Mouse (Mus musculus) midbrain, embryonic 10.5 days (tissue): ENCODE measurements around the gene Faf1. TPM values are rescaled to one million over a fixed set of nuclear protein-coding genes. Genes with fewer than 3 reads are reported as not detected.

ENCODE experiments used
- DNase-seq: peaks from one replicate; pipeline ENCODE4 v3.0.0-alpha.2; 2017; ENCODE audit warnings: low spot score
- H3K27ac ChIP-seq: fragments of 300-500 bp; sonication (generic); replicated peaks from 2 replicates; pipeline ENCODE4 v1.5.1; 2016; ENCODE audit warnings: mild to moderate bottlenecking
- H3K27me3 ChIP-seq: fragments of 300-500 bp; sonication (generic); 2 replicates; pipeline ENCODE4 v1.6.1; 2016; ENCODE audit warnings: low read depth, mild to moderate bottlenecking; ENCODE audit not compliant: poor library complexity, severe bottlenecking
- H3K36me3 ChIP-seq: fragments of 300-500 bp; sonication (generic); 2 replicates; pipeline ENCODE4 v1.6.1; 2016; ENCODE audit warnings: mild to moderate bottlenecking, moderate library complexity
- H3K4me1 ChIP-seq: fragments of 300-500 bp; sonication (generic); 2 replicates; pipeline ENCODE4 v1.6.1; 2016
- H3K4me3 ChIP-seq: fragments of 300-500 bp; sonication (generic); 2 replicates; pipeline ENCODE4 v1.5.1; 2016; ENCODE audit warnings: mild to moderate bottlenecking, moderate library complexity
- H3K9me3 ChIP-seq: fragments of 300-500 bp; sonication (generic); replicated peaks from 2 replicates; pipeline ENCODE4 v1.6.1; 2016; ENCODE audit warnings: mild to moderate bottlenecking
- WGBS: fragments of 180-500 bp; shearing (Covaris S2); methylation state at CpG from one replicate; pipeline ENCODE4 v1.1.7; 2016; 5-methylcytosine and 5-hydroxymethylcytosine counted together
- polyA plus RNA-seq: library from polyadenylated mRNA; unstranded; fragments of >200 nt; fragmentation: Nextera tagmentation; extraction: Ambion mirVana; gene quantifications from 2 replicates; pipeline ENCODE4 v1.2.1, GENCODE M21; 2016

The Faf1 gene
- 28.7 and 30.5 TPM in 2 replicates for polyA plus RNA-seq

DNA sequence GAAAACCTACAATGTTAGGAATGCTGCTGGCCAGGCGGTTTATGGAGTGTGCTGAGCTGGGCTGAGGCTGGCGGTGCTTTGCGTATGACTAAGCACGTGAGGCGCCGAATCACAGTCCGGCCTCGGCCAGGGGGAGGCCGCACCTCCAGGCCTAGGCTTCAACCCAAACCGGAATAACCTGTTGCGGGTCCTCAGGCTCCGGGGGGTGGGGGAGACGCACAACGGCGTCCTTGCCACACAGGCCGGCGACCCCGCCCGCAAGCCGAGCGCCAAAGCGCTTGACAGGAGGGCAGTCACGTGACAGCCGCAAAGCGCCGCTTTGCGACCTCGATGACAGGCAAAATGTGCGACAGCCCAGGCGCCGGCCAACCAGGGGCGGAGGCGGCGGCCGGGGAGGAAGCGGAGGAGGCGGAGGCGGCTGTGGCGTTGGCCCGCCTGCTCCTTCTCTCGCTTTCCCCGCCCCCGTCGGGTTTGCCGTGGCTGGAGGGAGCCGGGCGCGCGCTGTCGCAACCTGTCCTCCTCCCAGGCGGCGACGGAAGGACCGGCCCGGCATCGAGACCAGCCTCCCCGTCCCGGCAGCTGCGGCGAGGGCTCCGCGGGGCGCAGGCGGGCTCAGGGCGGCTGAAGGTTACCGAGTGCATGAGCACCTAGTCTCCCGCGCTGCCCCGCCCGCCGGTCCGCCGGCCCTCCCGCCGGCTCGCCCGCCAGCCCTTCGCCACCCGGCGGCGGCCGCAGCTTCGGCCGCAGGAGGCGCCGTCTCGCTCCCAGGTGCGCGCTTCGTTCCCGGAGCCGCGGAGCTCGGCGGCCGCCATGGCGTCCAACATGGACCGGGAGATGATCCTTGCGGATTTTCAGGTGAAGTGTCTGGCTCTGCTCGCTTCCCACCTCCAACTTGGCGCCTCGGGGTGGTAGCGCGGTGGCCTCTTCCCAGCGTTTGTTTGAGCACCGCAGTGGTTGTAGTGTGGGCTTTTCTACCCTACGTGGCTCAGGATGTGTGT is at the start of gene Faf1:
Gene Faf1, plus strand, starts transcription at position 371 of the 998 bp plus-strand sequence.
- H3K4me3 ChIP-seq = peak within 1 kb of the TSS; percentile 91
- H3K4me1 ChIP-seq = peaks cover 19% of the 10 kb centered on the region
- no peaks in the 10 kb centered on the region for H3K27me3 ChIP-seq
- H3K27ac ChIP-seq = peak within 1 kb of the TSS; percentile 94
- peak; percentile 98 for DNase-seq
- no peaks in the 10 kb centered on the region for H3K9me3 ChIP-seq
- no peaks in the 10 kb centered on the region for H3K36me3 ChIP-seq
- under 1% methylated on average over 106 of the region's 107 CpGs for WGBS

GRCm38 (mm10) chr4:109630215-109630614 is 46.2 kb upstream of the Faf1 start:
- no peaks in the 10 kb centered on the region for H3K36me3 ChIP-seq
- no peaks in the 10 kb centered on the region for H3K4me1 ChIP-seq
- no peak overlapping the region for H3K27ac ChIP-seq
- no peak overlapping the region for H3K4me3 ChIP-seq
- 79% methylated on average over 2 of the region's 2 CpGs for WGBS
- no peaks in the 10 kb centered on the region for H3K27me3 ChIP-seq
- no peaks in the 10 kb centered on the region for H3K9me3 ChIP-seq
- no peak for DNase-seq

- no peak for DNase-seq
- no peak overlapping the region for H3K4me3 ChIP-seq
- no peaks in the 10 kb centered on the region for H3K27me3 ChIP-seq
- H3K27ac ChIP-seq = no peak overlapping the region
- H3K36me3 ChIP-seq = no peaks in the 10 kb centered on the region
- WGBS = 87% methylated on average over 4 of the region's 4 CpGs
- no peaks in the 10 kb centered on the region for H3K4me1 ChIP-seq
- no peaks in the 10 kb centered on the region for H3K9me3 ChIP-seq
Measured at GRCm38 (mm10) chr4:109631029-109631428, 45.4 kb upstream of the Faf1 start.

- no peak overlapping the region for H3K27ac ChIP-seq
- no peak overlapping the region for H3K4me3 ChIP-seq
- DNase-seq = no peak
- H3K4me1 ChIP-seq = no peaks in the 10 kb centered on the region
- no peaks in the 10 kb centered on the region for H3K36me3 ChIP-seq
- H3K27me3 ChIP-seq = no peaks in the 10 kb centered on the region
- no peaks in the 10 kb centered on the region for H3K9me3 ChIP-seq
- WGBS = 91% methylated on average over 2 of the region's 2 CpGs
Measured at GRCm38 (mm10) chr4:109634971-109635370, 41.4 kb upstream of the Faf1 start.

GRCm38 (mm10) chr4:109639356-109639755 is 37.0 kb upstream of the Faf1 start:
- H3K27ac ChIP-seq = no peak overlapping the region
- no peaks in the 10 kb centered on the region for H3K4me1 ChIP-seq
- H3K36me3 ChIP-seq = no peaks in the 10 kb centered on the region
- no peak for DNase-seq
- H3K4me3 ChIP-seq = no peak overlapping the region
- 91% methylated on average over 9 of the region's 9 CpGs for WGBS
- no peaks in the 10 kb centered on the region for H3K27me3 ChIP-seq
- no peaks in the 10 kb centered on the region for H3K9me3 ChIP-seq

DNA sequence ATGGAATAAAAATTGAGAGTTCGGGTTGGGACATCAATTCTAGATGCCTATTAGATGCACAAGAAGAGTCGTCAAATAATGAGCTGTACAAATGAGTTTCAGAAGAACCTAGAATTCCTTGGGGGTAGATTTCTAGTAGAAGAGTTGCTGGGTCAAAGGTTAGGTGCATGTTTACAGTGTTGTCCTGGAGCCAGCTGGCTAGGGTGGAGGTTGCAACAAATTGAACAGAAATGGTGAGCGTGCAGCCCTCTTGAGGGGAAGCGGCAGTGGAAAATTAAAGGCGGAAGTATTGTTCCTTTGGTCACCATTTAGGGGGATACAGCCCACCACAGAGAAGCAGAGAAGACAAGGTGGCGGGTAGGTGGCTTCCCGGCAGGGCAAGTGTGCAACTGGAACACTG is 36.2 kb upstream of the Faf1 start:
- no peaks in the 10 kb centered on the region for H3K4me1 ChIP-seq
- H3K27ac ChIP-seq = no peak overlapping the region
- WGBS = 88% methylated on average over 7 of the region's 7 CpGs
- H3K9me3 ChIP-seq = no peaks in the 10 kb centered on the region
- no peak overlapping the region for H3K4me3 ChIP-seq
- H3K36me3 ChIP-seq = no peaks in the 10 kb centered on the region
- H3K27me3 ChIP-seq = no peaks in the 10 kb centered on the region
- DNase-seq = no peak

- Histone ChIP-seq H3K4me1 (no peaks in the 10 kb centered on the region), H3K4me3 (no peak overlapping the region), H3K9me3 (no peaks in the 10 kb centered on the region), H3K27ac (no peak overlapping the region), H3K27me3 (no peaks in the 10 kb centered on the region), H3K36me3 (no peaks in the 10 kb centered on the region)
- WGBS = 81% methylated on average over 3 of the region's 3 CpGs
- DNase-seq = no peak
Measured at GRCm38 (mm10) chr4:109641451-109641850, 34.9 kb upstream of the Faf1 start.

- WGBS = 83% methylated on average over 4 of the region's 4 CpGs
- no peak overlapping the region for H3K4me3 ChIP-seq
- no peaks in the 10 kb centered on the region for H3K4me1 ChIP-seq
- H3K27me3 ChIP-seq = peaks cover 13% of the 10 kb centered on the region
- DNase-seq = no peak
- no peak overlapping the region for H3K27ac ChIP-seq
- H3K36me3 ChIP-seq = no peaks in the 10 kb centered on the region
- H3K9me3 ChIP-seq = no peaks in the 10 kb centered on the region
Measured at GRCm38 (mm10) chr4:109647281-109647680, 29.1 kb upstream of the Faf1 start.

DNA sequence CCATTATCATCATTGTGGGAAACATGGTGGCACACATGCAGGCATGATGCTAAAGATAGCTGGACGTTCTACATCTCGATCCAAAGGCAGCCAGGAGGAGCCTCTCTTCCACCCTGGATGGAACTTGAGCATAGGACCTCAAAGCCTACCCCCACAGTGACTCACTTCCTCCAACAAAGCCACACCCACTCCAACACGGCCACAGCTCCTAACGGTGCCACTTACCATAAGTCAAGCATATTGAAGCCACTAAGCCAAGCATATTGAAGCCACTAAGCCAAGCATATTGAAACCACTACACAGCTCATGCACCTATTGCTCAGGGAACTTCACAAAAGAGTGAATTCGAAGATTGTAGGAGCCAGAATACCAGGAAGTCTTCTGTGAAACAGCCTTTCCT is 27.1 kb upstream of the Faf1 start:
- Histone ChIP-seq H3K4me3 (no peak overlapping the region), H3K4me1 (no peaks in the 10 kb centered on the region), H3K27ac (no peak overlapping the region), H3K9me3 (no peaks in the 10 kb centered on the region), H3K27me3 (peaks cover 33% of the 10 kb centered on the region), H3K36me3 (no peaks in the 10 kb centered on the region)
- no peak for DNase-seq
- 80% methylated on average over 5 of the region's 5 CpGs for WGBS

DNA sequence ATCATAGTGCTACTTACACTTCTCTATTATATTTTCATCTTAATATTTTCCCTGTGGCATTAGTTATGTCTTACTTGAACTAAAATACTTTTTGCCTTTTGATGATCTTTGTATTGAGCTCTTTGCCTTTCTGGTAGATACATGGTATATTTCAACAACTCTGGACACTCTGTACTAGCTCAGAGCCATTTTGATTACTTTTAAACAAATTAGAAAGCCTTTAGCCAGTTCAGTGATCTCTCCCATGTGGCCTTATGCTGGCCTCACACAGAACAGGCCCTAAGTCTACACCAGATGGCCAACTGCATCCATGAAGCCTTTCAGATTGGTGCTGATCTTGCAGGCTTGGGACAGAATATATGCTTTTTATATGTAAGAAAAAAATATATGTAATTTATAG is 23.1 kb upstream of the Faf1 start:
- no peak for DNase-seq
- Histone ChIP-seq H3K36me3 (no peaks in the 10 kb centered on the region), H3K9me3 (no peaks in the 10 kb centered on the region), H3K27me3 (peaks cover 72% of the 10 kb centered on the region), H3K4me1 (peaks cover 12% of the 10 kb centered on the region), H3K27ac (no peak overlapping the region), H3K4me3 (no peak overlapping the region)

GRCm38 (mm10) chr4:109654701-109655100 is 21.7 kb upstream of the Faf1 start:
- no peak overlapping the region for H3K27ac ChIP-seq
- peaks cover 12% of the 10 kb centered on the region for H3K4me1 ChIP-seq
- no peak for DNase-seq
- WGBS = 40% methylated on average over 2 of the region's 2 CpGs
- H3K27me3 ChIP-seq = peaks cover 87% of the 10 kb centered on the region
- H3K9me3 ChIP-seq = no peaks in the 10 kb centered on the region
- H3K36me3 ChIP-seq = no peaks in the 10 kb centered on the region
- no peak overlapping the region for H3K4me3 ChIP-seq

- no peak overlapping the region for H3K4me3 ChIP-seq
- H3K36me3 ChIP-seq = no peaks in the 10 kb centered on the region
- peaks cover 12% of the 10 kb centered on the region for H3K4me1 ChIP-seq
- 33% methylated on average over 2 of the region's 2 CpGs for WGBS
- no peak for DNase-seq
- H3K9me3 ChIP-seq = no peaks in the 10 kb centered on the region
- peaks cover 96% of the 10 kb centered on the region for H3K27me3 ChIP-seq
- H3K27ac ChIP-seq = no peak overlapping the region
Measured at GRCm38 (mm10) chr4:109655738-109656137, 20.6 kb upstream of the Faf1 start.

DNA sequence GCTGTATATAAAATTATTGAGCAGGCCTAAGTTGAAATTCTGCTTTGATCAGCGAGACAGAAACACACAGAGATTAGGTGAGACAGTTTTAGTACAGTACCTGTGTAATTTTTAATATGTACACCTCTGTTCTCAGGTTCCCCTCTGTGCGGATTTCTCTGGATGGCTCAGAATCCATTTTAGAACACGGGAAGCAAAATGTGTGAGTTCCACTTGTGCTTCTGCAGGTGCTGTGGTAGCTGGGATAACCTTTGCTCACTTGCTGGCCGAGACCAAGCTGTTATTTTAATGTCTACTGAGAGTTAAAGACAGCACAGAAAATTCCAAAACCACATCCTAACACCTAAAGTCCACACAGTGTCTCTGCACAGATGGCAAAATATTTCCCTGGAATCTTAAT is 20.1 kb upstream of the Faf1 start:
- Histone ChIP-seq H3K36me3 (no peaks in the 10 kb centered on the region), H3K27me3 (peaks cover 100% of the 10 kb centered on the region), H3K27ac (no peak overlapping the region), H3K9me3 (no peaks in the 10 kb centered on the region), H3K4me3 (no peak overlapping the region), H3K4me1 (peaks cover 12% of the 10 kb centered on the region)
- no peak for DNase-seq
- 5% methylated on average over 4 of the region's 4 CpGs for WGBS
